Mouse (Mus musculus) neural tube, postnatal 0 days (tissue): ENCODE results near the gene Olfr397. TPM values are rescaled to one million over a fixed set of nuclear protein-coding genes. Genes with fewer than 3 reads are reported as not detected.

Source experiments
- polyA plus RNA-seq: library from polyadenylated mRNA; unstranded; fragments of >200 nt; fragmentation: Nextera tagmentation; extraction: Ambion mirVana; gene quantifications from 2 replicates; pipeline ENCODE4 v1.2.1, GENCODE M21; 2015

Olfr397 gene
- polyA plus RNA-seq, result not detected in 2 replicates

DNA sequence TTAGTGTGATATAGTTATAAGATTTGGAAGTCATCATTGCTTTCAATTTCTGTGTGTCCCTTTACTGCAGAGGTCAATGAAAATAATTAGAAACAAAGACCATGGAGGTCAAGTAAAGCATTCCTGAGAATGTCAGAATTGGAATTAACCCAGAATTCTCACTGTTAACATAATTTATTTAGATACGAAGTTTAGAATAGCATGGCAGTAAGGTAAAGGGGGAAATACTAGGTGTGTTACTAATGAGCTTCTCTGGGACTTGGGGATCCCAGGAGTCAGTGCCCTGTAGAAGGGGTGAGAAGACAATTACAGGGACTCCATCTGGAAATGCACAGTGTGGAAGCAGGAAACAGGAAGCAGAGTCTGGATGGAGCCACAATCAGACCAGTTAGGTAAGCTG, at the start of gene Olfr397:
TSS of gene Olfr397 (plus strand) at position 301 of the 400 bp plus-strand sequence.

DNA sequence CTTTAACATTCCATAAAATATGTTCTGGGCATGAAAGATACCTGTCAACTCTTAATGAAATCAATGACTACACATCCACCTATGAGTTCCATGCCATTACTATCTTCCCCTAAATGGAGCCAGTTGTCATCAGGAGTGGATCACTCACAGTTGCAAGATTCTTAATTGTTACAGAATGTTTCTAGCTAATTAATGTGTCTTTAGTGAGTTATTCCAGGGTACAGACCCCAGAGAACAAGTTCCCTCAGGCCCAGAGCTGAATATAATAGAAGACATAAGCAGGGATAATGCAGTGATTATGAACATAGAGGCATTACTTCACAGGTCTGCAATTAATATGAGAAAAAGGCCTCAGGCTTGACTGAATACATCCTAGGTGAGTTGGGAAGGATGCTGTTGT, 24.2 kb upstream of the Olfr397 start, which contains the start of gene Olfr23:
TSS of gene Olfr23 (plus strand) at position 301 of the 400 bp plus-strand sequence.

DNA sequence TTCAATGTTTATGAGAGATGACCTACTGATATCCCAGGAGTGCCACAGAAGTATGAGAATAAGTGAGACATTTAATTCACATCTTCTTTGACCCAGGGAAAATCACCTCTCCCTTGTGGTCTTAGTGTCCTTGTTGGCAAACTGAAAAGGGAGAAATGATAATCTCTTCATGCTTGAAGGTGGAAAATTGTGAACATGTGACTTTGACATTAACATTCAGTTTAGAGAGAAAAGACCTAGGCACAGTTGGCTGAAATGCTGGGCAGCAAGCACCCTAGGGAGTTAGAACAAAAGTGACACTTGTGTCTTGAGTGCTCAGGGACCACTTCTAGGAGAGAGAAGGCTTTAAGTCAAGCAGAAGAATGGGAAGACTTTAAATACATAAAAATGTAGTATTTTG, 29.7 kb downstream of the Olfr397 start, which contains the start of gene Olfr398:
TSS of gene Olfr398 (minus strand) at position 101 of the 400 bp plus-strand sequence.

Other genes with a start within 250 kb of the Olfr397 start
- gene Olfr389, start 180.1 kb upstream of the Olfr397 start, polyA plus RNA-seq, result not detected in 2 replicates
- gene Olfr390, start 177.9 kb upstream of the Olfr397 start, polyA plus RNA-seq, result not detected in 2 replicates
- not detected in 2 replicates for gene Olfr391-ps, start 157.8 kb upstream of the Olfr397 start, polyA plus RNA-seq
- gene Olfr392, start 143.8 kb upstream of the Olfr397 start, polyA plus RNA-seq, result not detected in 2 replicates
- gene Olfr393, start 109.4 kb upstream of the Olfr397 start, polyA plus RNA-seq, result not detected in 2 replicates
- gene Olfr394, start 70.0 kb upstream of the Olfr397 start, polyA plus RNA-seq, result not detected in 2 replicates
- gene Olfr395, start 51.5 kb upstream of the Olfr397 start, polyA plus RNA-seq, result not detected in 2 replicates
- not detected in 2 replicates for gene Olfr23, start 24.1 kb upstream of the Olfr397 start, polyA plus RNA-seq
- gene Olfr398, start 29.6 kb downstream of the Olfr397 start, polyA plus RNA-seq, result not detected in 2 replicates
- gene Olfr139, start 95.7 kb downstream of the Olfr397 start, polyA plus RNA-seq, result not detected in 2 replicates
- gene Olfr399, start 95.8 kb downstream of the Olfr397 start, polyA plus RNA-seq, result not detected in 2 replicates
- gene Zfp616, start 109.1 kb downstream of the Olfr397 start, polyA plus RNA-seq, result not detected in 2 replicates
- not detected in 2 replicates for gene Olfr401, start 152.9 kb downstream of the Olfr397 start, polyA plus RNA-seq
- not detected in 2 replicates for gene Olfr402, start 192.7 kb downstream of the Olfr397 start, polyA plus RNA-seq
- not detected in 2 replicates for gene Olfr403, start 225.4 kb downstream of the Olfr397 start, polyA plus RNA-seq